Mouse (Mus musculus) CH12.LX (cell line): ENCODE results near the gene Myocd. TPM values are rescaled to one million over a fixed set of nuclear protein-coding genes. Genes with fewer than 3 reads are reported as not detected.

Source experiments
- DNase-seq: peaks from one replicate; pipeline ENCODE4 v3.0.0-alpha.2; 2013; ENCODE audit errors: extremely low read depth
- H3K27ac ChIP-seq: 2 replicates; pipeline ENCODE4 v1.5.1; 2012; ENCODE audit warnings: low read depth, mild to moderate bottlenecking, control low read depth, moderate library complexity; ENCODE audit not compliant: insufficient read depth
- H3K27me3 ChIP-seq: replicated peaks from 2 replicates; pipeline ENCODE3; 2012; ENCODE audit warnings: inconsistent platforms
- H3K36me3 ChIP-seq, 2 experiments: replicated peaks in 1 of 2; 2 replicates each; pipeline versions ENCODE3 to v1.6.1; 2012; ENCODE audit warnings: inconsistent platforms in 1 of 2, low read length in 1 of 2, mild to moderate bottlenecking in 1 of 2, mixed read lengths in 1 of 2, moderate library complexity in 1 of 2; ENCODE audit not compliant: control insufficient read depth in 1 of 2, insufficient read depth in 1 of 2
- H3K4me1 ChIP-seq, 2 experiments: 2 replicates each; pipeline ENCODE4 v1.6.1; 2012; ENCODE audit warnings: inconsistent platforms in 1 of 2, moderate library complexity in 1 of 2; ENCODE audit not compliant: insufficient read depth in 2 of 2, control insufficient read depth in 1 of 2
- H3K4me2 ChIP-seq: 2 replicates; pipeline ENCODE4 v1.6.1; 2012; ENCODE audit warnings: low read depth, mild to moderate bottlenecking, control low read depth; ENCODE audit not compliant: poor library complexity, insufficient read depth, severe bottlenecking
- H3K4me3 ChIP-seq, 3 experiments: fragments of 150-350 bp in 1 of 3; sonication (generic) in 1 of 3; replicated peaks in 1 of 3; 2 replicates each; pipeline versions ENCODE3 to v1.5.1; 2011 to 2012; ENCODE audit warnings: low read depth in 2 of 3, low read length in 2 of 3, mild to moderate bottlenecking in 2 of 3, moderate library complexity in 2 of 3, control low read depth in 1 of 3, improper control_type of control experiment in 1 of 3, inconsistent platforms in 1 of 3, mixed read lengths in 1 of 3; ENCODE audit not compliant: poor library complexity in 1 of 3
- H3K79me2 ChIP-seq: replicated peaks from 2 replicates; pipeline ENCODE4 v1.6.1; 2012; ENCODE audit warnings: mild to moderate bottlenecking, moderate library complexity; ENCODE audit not compliant: control insufficient read depth, poor library complexity, insufficient read depth, severe bottlenecking; ENCODE audit errors: extremely low read depth
- H3K9ac ChIP-seq: 2 replicates; pipeline ENCODE4 v1.6.1; 2012; ENCODE audit warnings: low read depth, mild to moderate bottlenecking, control low read depth, moderate library complexity; ENCODE audit not compliant: insufficient read depth
- H3K9me3 ChIP-seq: replicated peaks from 2 replicates; pipeline ENCODE3; 2012; ENCODE audit warnings: low read length, inconsistent platforms, mixed read lengths
- CHD1 ChIP-seq: IDR thresholded peaks from 2 replicates; pipeline ENCODE4 v1.6.1; 2012; ENCODE audit warnings: low read depth, low read length, improper control_type of control experiment, inconsistent platforms
- CHD2 ChIP-seq: IDR thresholded peaks from 2 replicates; pipeline ENCODE4 v1.6.1; 2011; ENCODE audit warnings: low read length, improper control_type of control experiment
- CTCF ChIP-seq, 2 experiments: IDR thresholded peaks in 1 of 2; conservative IDR thresholded peaks in 1 of 2; 2 replicates each; pipeline ENCODE4 v1.5.1; 2011 to 2012; ENCODE audit warnings: low read depth in 2 of 2, low read length in 2 of 2, improper control_type of control experiment in 1 of 2, inconsistent platforms in 1 of 2, mild to moderate bottlenecking in 1 of 2, moderate library complexity in 1 of 2
- E2F4 ChIP-seq: IDR thresholded peaks from 2 replicates; pipeline ENCODE4 v1.6.1; 2011; ENCODE audit warnings: low read depth, low read length, improper control_type of control experiment; ENCODE audit not compliant: insufficient replicate concordance
- ELF1 ChIP-seq: IDR thresholded peaks from 2 replicates; pipeline ENCODE4 v1.6.1; 2014; ENCODE audit warnings: low read depth, mild to moderate bottlenecking, inconsistent platforms, low read length, improper control_type of control experiment
- EP300 ChIP-seq: IDR thresholded peaks from 2 replicates; pipeline ENCODE4 v1.6.1; 2011; ENCODE audit warnings: low read length, improper control_type of control experiment
- GABPA ChIP-seq: IDR thresholded peaks from 2 replicates; pipeline ENCODE4 v1.6.1; 2012; ENCODE audit warnings: low read depth, low read length, improper control_type of control experiment, inconsistent platforms; ENCODE audit not compliant: insufficient replicate concordance
- IRF4 ChIP-seq: IDR thresholded peaks from 2 replicates; pipeline ENCODE4 v1.6.1; 2014; ENCODE audit warnings: low read depth, mild to moderate bottlenecking, inconsistent platforms, low read length, improper control_type of control experiment
- MAFK ChIP-seq: IDR thresholded peaks from 2 replicates; pipeline ENCODE4 v1.6.1; 2011; ENCODE audit warnings: low read length, improper control_type of control experiment; ENCODE audit not compliant: insufficient replicate concordance
- MAX ChIP-seq: IDR thresholded peaks from 2 replicates; pipeline ENCODE4 v1.6.1; 2011; ENCODE audit warnings: low read length, improper control_type of control experiment
- MAZ ChIP-seq: IDR thresholded peaks from 2 replicates; pipeline ENCODE4 v1.6.1; 2012; ENCODE audit warnings: low read depth, mild to moderate bottlenecking, inconsistent platforms, low read length, improper control_type of control experiment, moderate library complexity
- MEF2A ChIP-seq: IDR thresholded peaks from 2 replicates; pipeline ENCODE4 v1.6.1; 2014; ENCODE audit warnings: low read depth, mild to moderate bottlenecking, inconsistent platforms, low read length, improper control_type of control experiment, borderline replicate concordance
- MXI1 ChIP-seq: IDR thresholded peaks from 2 replicates; pipeline ENCODE4 v1.6.1; 2011; ENCODE audit warnings: mild to moderate bottlenecking, low read depth, low read length, improper control_type of control experiment
- NELFE ChIP-seq: IDR thresholded peaks from 2 replicates; pipeline ENCODE4 v1.6.1; 2011; ENCODE audit warnings: low read depth, low read length, improper control_type of control experiment
- PAX5 ChIP-seq: IDR thresholded peaks from 2 replicates; pipeline ENCODE4 v1.6.1; 2012; ENCODE audit warnings: low read length, inconsistent platforms, mixed read lengths
- RCOR1 ChIP-seq: conservative IDR thresholded peaks from 2 replicates; pipeline ENCODE4 v1.6.1; 2012; ENCODE audit warnings: low read depth, mild to moderate bottlenecking, inconsistent platforms, low read length, improper control_type of control experiment
- TBP ChIP-seq: conservative IDR thresholded peaks from 2 replicates; pipeline ENCODE4 v1.6.1; 2011; ENCODE audit warnings: low read depth, low read length, improper control_type of control experiment
- UBTF ChIP-seq: IDR thresholded peaks from 2 replicates; pipeline ENCODE4 v1.6.1; 2012; ENCODE audit warnings: low read depth, mild to moderate bottlenecking, inconsistent platforms, low read length, improper control_type of control experiment, moderate library complexity
- USF1 ChIP-seq: IDR thresholded peaks from 2 replicates; pipeline ENCODE4 v1.6.1; 2014; ENCODE audit warnings: low read depth, mild to moderate bottlenecking, inconsistent platforms, low read length, improper control_type of control experiment
- USF2 ChIP-seq: conservative IDR thresholded peaks from 2 replicates; pipeline ENCODE4 v1.6.1; 2011; ENCODE audit warnings: low read depth, low read length, improper control_type of control experiment
- ZC3H11A ChIP-seq: IDR thresholded peaks from 2 replicates; pipeline ENCODE4 v1.6.1; 2012; ENCODE audit warnings: low read depth, mild to moderate bottlenecking, inconsistent platforms, low read length, improper control_type of control experiment
- ZKSCAN1 ChIP-seq: IDR thresholded peaks from 2 replicates; pipeline ENCODE4 v1.6.1; 2012; ENCODE audit warnings: low read depth, inconsistent platforms, low read length, improper control_type of control experiment, borderline replicate concordance
- ZNF384 ChIP-seq: IDR thresholded peaks from 2 replicates; pipeline ENCODE4 v1.6.1; 2012; ENCODE audit warnings: low read depth, low read length, improper control_type of control experiment, inconsistent platforms
- dilution Hi-C: fragments of 300-500 bp; cut with MboI; formaldehyde crosslinking; loops from 2 replicates; pipeline ENCODE4 v1.14.3; 2020; ENCODE audit warnings: low sequenced_read_pairs; ENCODE audit not compliant: extremely low pct_unique_long_range_greater_than_20kb, extremely low pct_ligation_motif_present
- in situ Hi-C: fragments of 300-500 bp; cut with MboI; formaldehyde crosslinking; loops from 3 replicates; pipeline ENCODE4 v1.14.3; 2019; ENCODE audit warnings: low sequenced_read_pairs, low pct_ligation_motif_present, low pct_unique_long_range_greater_than_20kb, mixed read lengths
- polyA plus RNA-seq: library from polyadenylated mRNA; unstranded; fragments of >175 nt; gene quantifications from 2 replicates; pipeline ENCODE4 v1.2.1, GENCODE M21; 2012; ENCODE audit warnings: low read depth; ENCODE audit not compliant: insufficient read length
- total RNA-seq, 2 experiments: library from RNA; depleted of rRNA; stranded (reverse); fragments of 300-350 nt in 1 of 2; fragments of >200 nt in 1 of 2; gene quantifications; 2 replicates each; pipeline ENCODE4 v1.2.3; 2012 to 2014

Gene Myocd
- total and polyA plus RNA-seq, 3 experiments, result not detected

- TF ChIP-seq ZKSCAN1, result no peak
- TF ChIP-seq TBP, result no peak
These were observed 6.3 kb downstream of the Myocd start (continued) for GRCm38 (mm10) chr11:65263466-65263865.

DNA sequence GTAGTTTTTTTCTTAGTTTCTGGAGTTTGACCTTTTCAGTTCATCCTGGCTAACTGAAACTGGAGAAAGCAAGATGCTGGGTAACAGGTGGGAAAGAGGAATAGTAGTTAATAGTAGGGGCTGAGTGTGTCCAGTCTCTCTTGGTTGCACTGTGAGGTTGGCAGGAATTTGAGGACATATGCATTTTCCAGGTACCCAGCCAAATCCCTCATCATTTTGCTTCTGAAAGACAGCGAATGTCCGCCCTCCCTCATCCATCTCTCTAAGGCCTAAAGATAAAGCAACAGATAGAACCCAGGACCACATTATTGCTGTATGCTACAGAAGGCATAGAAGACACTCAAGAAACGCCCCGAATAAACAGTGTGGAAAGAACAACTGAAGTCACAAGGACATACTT is 10.8 kb downstream of the Myocd start:
- TF ChIP-seq CTCF (conservative IDR thresholded peaks at IDR 0.05 in 1 of 2, IDR thresholded peaks at IDR 0.05 in 1 of 2; ENCODE audit: low read depth in 2 of 2, low read length in 2 of 2) (no peak), IRF4 (no peak), E2F4 (no peak), MEF2A (no peak), GABPA (no peak)
- Histone ChIP-seq H3K27me3 (no peaks in the 10 kb centered on the region), H3K79me2 (no peaks in the 10 kb centered on the region), H3K4me2 (no peak overlapping the region), H3K36me3 (no peaks in the 10 kb centered on the region), H3K4me1 (peaks cover 0 to 12% of the 10 kb centered on the region in 2 experiments; a peak in 2 of 4 replicates), H3K9me3 (no peaks in the 10 kb centered on the region), H3K4me3 (no peak overlapping the region), H3K9ac (no peak overlapping the region), H3K27ac (no peak overlapping the region)
- no peak for DNase-seq
- in situ Hi-C loops, result no loop called here
- dilution Hi-C loops, result no loop called here

GRCm38 (mm10) chr11:65256143-65256542 is 13.6 kb downstream of the Myocd start:
- TF ChIP-seq RCOR1 (no peak), PAX5 (no peak), ELF1 (no peak), CTCF (conservative IDR thresholded peaks at IDR 0.05 in 1 of 2, IDR thresholded peaks at IDR 0.05 in 1 of 2; ENCODE audit: low read depth in 2 of 2, low read length in 2 of 2) (no peak), ZNF384 (no peak), ZKSCAN1 (no peak), USF2 (no peak), ZC3H11A (no peak), GABPA (no peak), NELFE (no peak), MEF2A (no peak), CHD2 (no peak), MAX (no peak), MAFK (no peak), CHD1 (no peak), MAZ (no peak), EP300 (no peak), MXI1 (no peak), UBTF (no peak), USF1 (no peak)
- in situ Hi-C loops, result no loop called here
- no peak overlapping the region for H3K4me2 ChIP-seq

More at GRCm38 (mm10) chr11:65256143-65256542, 13.6 kb downstream of the Myocd start:
- H3K9ac ChIP-seq, result no peak overlapping the region
- H3K9me3 ChIP-seq, result no peaks in the 10 kb centered on the region
- H3K27me3 ChIP-seq, result no peaks in the 10 kb centered on the region
- H3K27ac ChIP-seq, result no peak overlapping the region
- no peak overlapping the region for H3K4me3 ChIP-seq
- dilution Hi-C loops, result no loop called here
- no peaks in the 10 kb centered on the region for H3K36me3 ChIP-seq
- H3K79me2 ChIP-seq, result no peaks in the 10 kb centered on the region
- peaks cover 0 to 7% of the 10 kb centered on the region in 2 experiments; a peak in 1 of 4 replicates for H3K4me1 ChIP-seq
- no peak for DNase-seq
